25 mouse cellular contexts compared by ENCODE assay signal in the genomic region with DNA sequence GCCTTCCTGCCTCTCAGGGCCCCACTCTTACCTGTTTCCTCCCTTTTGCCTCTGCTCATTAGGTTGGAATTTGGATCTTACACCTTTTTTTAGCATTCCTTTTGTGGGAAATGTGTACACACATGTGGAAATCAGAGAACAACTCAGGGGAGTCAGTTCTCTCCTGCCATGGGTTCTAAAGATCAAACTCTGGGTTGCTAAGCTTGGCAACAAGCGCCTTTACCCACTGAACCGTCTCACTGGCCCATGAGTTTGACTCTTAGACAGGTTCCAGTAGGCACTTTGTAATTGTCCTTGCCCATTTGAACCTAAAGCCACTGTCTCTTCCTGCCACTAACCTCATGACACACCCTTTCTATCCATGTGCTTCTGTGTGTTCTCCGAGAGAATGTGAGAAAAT. TPM values are rescaled to one million over a fixed set of nuclear protein-coding genes. Genes with fewer than 3 reads are reported as not detected.
"Had no signal": no experiment of that assay in that cellular context is flagged by ENCODE, and none has a peak within 500 bp of the region (broad histone marks: within the 10 kb centered on the region; RNA-seq: fewer than 3 reads in every experiment).

No protein-coding gene starts in this region.

- H3K4me1 ChIP-seq: lung, embryonic 15.5 days; midbrain, embryonic 13.5 days; midbrain, embryonic 15.5 days; neural tube, embryonic 12.5 days; stomach, embryonic 15.5 days had no signal

- H3K4me2 ChIP-seq: lung, embryonic 15.5 days; midbrain, embryonic 11.5 days; midbrain, embryonic 13.5 days; midbrain, embryonic 15.5 days; neural tube, embryonic 12.5 days; stomach, embryonic 15.5 days had no signal

- H3K27me3 ChIP-seq: lung, embryonic 15.5 days; megakaryocyte, embryonic 14.5 days; midbrain, embryonic 13.5 days; midbrain, embryonic 15.5 days; neural tube, embryonic 12.5 days; stomach, embryonic 15.5 days had no signal

- H3K27ac ChIP-seq: lung, embryonic 15.5 days; macrophage; midbrain, embryonic 13.5 days; midbrain, embryonic 15.5 days; neural tube, embryonic 12.5 days; stomach, embryonic 15.5 days; stomach, postnatal 0 days had no signal

- ATAC-seq: lung, postnatal 0 days; midbrain, embryonic 13.5 days; midbrain, embryonic 15.5 days had no signal

- H3K9ac ChIP-seq: lung, embryonic 15.5 days; midbrain, embryonic 13.5 days; midbrain, embryonic 15.5 days; neural tube, embryonic 12.5 days; stomach, embryonic 15.5 days had no signal

- H3K4me3 ChIP-seq: lung, embryonic 15.5 days; megakaryocyte, embryonic 14.5 days; midbrain, embryonic 13.5 days; midbrain, embryonic 15.5 days; neural tube, embryonic 12.5 days; stomach, embryonic 15.5 days had no signal

- H3K9me3 ChIP-seq: lung, embryonic 15.5 days; megakaryocyte, embryonic 14.5 days; midbrain, embryonic 13.5 days; midbrain, embryonic 15.5 days; neural tube, embryonic 12.5 days; stomach, embryonic 15.5 days had no signal

- DNase-seq: lung, adult 2 months; lung, postnatal 14 days; lung, postnatal 36 days; right cerebral cortex, postnatal 14 days; thymus, adult 2 months; thymus, postnatal 25 days; thymus, postnatal 4 days had no signal

RNA-seq across cellular contexts. Expression of a gene that starts 5.6 kb away (rescaled TPM):
- total RNA-seq: megakaryocyte progenitor cell, adult 5-6 weeks; midbrain, postnatal 0 days; monocyte, adult 5-6 weeks; neutrophil, adult 5-6 weeks had no signal
- polyA plus RNA-seq: macrophage; midbrain, embryonic 11.5 days; midbrain, embryonic 13.5 days; midbrain, embryonic 15.5 days; midbrain, postnatal 0 days; neural tube, embryonic 14.5 days; spleen, adult 2 months; testis, adult 2 months had no signal

RNA-seq across cellular contexts. Expression of a gene that starts 26.1 kb away (rescaled TPM):
- total RNA-seq: megakaryocyte progenitor cell, adult 5-6 weeks; monocyte, adult 5-6 weeks had no signal
- polyA plus RNA-seq: macrophage; urinary bladder, adult 2 months had no signal
